ENCODE assay signal across 9 mouse cellular contexts in genomic region chr7:45481374-45481927, GRCm38 (mm10). TPM values are rescaled to one million over a fixed set of nuclear protein-coding genes. Genes with fewer than 3 reads are reported as not detected.
A peak's percentile ranks its signal among the peaks of the same experiment; 100 is the strongest.
DNase-seq lines count a peak whose midpoint lies in the region; ATAC-seq lines count a peak whose summit lies in the region.
"Had no signal": no experiment of that assay in that cellular context is flagged by ENCODE, and none has a peak within 500 bp of the region (broad histone marks: within the 10 kb centered on the region; RNA-seq: fewer than 3 reads in every experiment).

Gene Tulp2, plus strand, starts transcription at chr7:45481877.

- no peak within 1 kb of the TSS for H3K9ac ChIP-seq in forebrain, embryonic 16.5 days (replicated peaks; ENCODE audit: low read depth, low read length)

- DNase-seq in adrenal gland, adult 2 months, result peak; percentile 71
- DNase-seq in adrenal gland, adult 18-20 months (ENCODE audit: low spot score in 2 of 2), result no peak
- peak; percentile 94 for DNase-seq in ZHBTc4 (ENCODE audit: low read depth, low spot score)
- peak; percentile 57 for DNase-seq in limb, embryonic 10.5 days (ENCODE audit: low spot score)
- DNase-seq in midbrain, embryonic 10.5 days (ENCODE audit: low spot score), result peak; percentile 41
- peak; percentile 36 to 60 for DNase-seq in spleen, postnatal 14 days (ENCODE audit: low spot score in 2 of 2)

- H3K4me1 ChIP-seq in forebrain, embryonic 16.5 days (replicated peaks; ENCODE audit: control insufficient read depth, insufficient read depth, low read length), result no peaks in the 10 kb centered on the region
- no peaks in the 10 kb centered on the region for H3K4me1 ChIP-seq in limb, embryonic 10.5 days
- H3K4me1 ChIP-seq in midbrain, embryonic 10.5 days, result no peaks in the 10 kb centered on the region

- 55% methylated on average over 15 of the region's 15 CpGs for WGBS in forebrain, embryonic 16.5 days
- 56% methylated on average over 15 of the region's 15 CpGs for WGBS in limb, embryonic 10.5 days
- WGBS in midbrain, embryonic 10.5 days, result 58% methylated on average over 15 of the region's 15 CpGs

- no peak within 1 kb of the TSS for H3K4me2 ChIP-seq in forebrain, embryonic 16.5 days (ENCODE audit: low read length)

- H3K36me3 ChIP-seq in forebrain, embryonic 16.5 days (ENCODE audit: control insufficient read depth, insufficient read depth), result no peaks in the 10 kb centered on the region
- peaks cover 9% of the 10 kb centered on the region for H3K36me3 ChIP-seq in limb, embryonic 10.5 days
- H3K36me3 ChIP-seq in midbrain, embryonic 10.5 days, result peaks cover 12% of the 10 kb centered on the region

- no peaks in the 10 kb centered on the region for H3K9me3 ChIP-seq in forebrain, embryonic 16.5 days (ENCODE audit: control insufficient read depth, low read length)
- H3K9me3 ChIP-seq in limb, embryonic 10.5 days (replicated peaks), result no peaks in the 10 kb centered on the region
- H3K9me3 ChIP-seq in midbrain, embryonic 10.5 days (replicated peaks), result no peaks in the 10 kb centered on the region

- H3K4me3 ChIP-seq in forebrain, embryonic 16.5 days (replicated peaks; ENCODE audit: low read length), result no peak within 1 kb of the TSS
- no peak within 1 kb of the TSS for H3K4me3 ChIP-seq in limb, embryonic 10.5 days
- H3K4me3 ChIP-seq in midbrain, embryonic 10.5 days, result no peak within 1 kb of the TSS

- H3K27ac ChIP-seq in forebrain, embryonic 16.5 days (ENCODE audit: low read length), result no peak within 1 kb of the TSS
- no peak within 1 kb of the TSS for H3K27ac ChIP-seq in limb, embryonic 10.5 days
- H3K27ac ChIP-seq in midbrain, embryonic 10.5 days (replicated peaks), result no peak within 1 kb of the TSS

- H3K27me3 ChIP-seq in forebrain, embryonic 16.5 days (replicated peaks; ENCODE audit: control insufficient read depth, insufficient read depth, low read length), result no peaks in the 10 kb centered on the region
- H3K27me3 ChIP-seq in limb, embryonic 10.5 days (ENCODE audit: low read depth, poor library complexity, severe bottlenecking), result no peaks in the 10 kb centered on the region
- no peaks in the 10 kb centered on the region for H3K27me3 ChIP-seq in midbrain, embryonic 10.5 days (ENCODE audit: low read depth, poor library complexity, severe bottlenecking)

- ATAC-seq in forebrain, embryonic 16.5 days, result peak; percentile 93
- ATAC-seq in inflammation-experienced regulatory T-cells, adult 6 months, result peak; percentile 54

RNA-seq across cellular contexts. Expression of gene Tulp2, which starts in this region (rescaled TPM):
- under 1 TPM; 0.41 to 0.75 TPM for total RNA-seq in adrenal gland, adult 2 months (2021)
- polyA plus RNA-seq in adrenal gland, adult 2 months (2012; rRNA removed), result 0.44 and 0.64 TPM in 2 replicates
- 1 to 10 TPM in 1 of 2 experiments, under 1 TPM in 1; 0.66 to 2.6 TPM for total RNA-seq in adrenal gland, adult 18-20 months (2021)
- polyA plus RNA-seq in forebrain, embryonic 16.5 days (2015; fragmentation: Nextera tagmentation; extraction: Ambion mirVana), result 0.12 TPM in 1 of 2 replicates, not detected in the other
- 1 to 10 TPM in 1 of 3 experiments, under 1 TPM in 2; 0.23 to 1.8 (median 0.29) TPM for polyA plus RNA-seq in inflammation-experienced regulatory T-cells, adult 6 months (2017; shearing (Covaris generic))
- 1.8 and 2.2 TPM in 2 replicates for polyA plus RNA-seq in limb, embryonic 10.5 days (2016; fragmentation: Nextera tagmentation; extraction: Ambion mirVana)
- polyA plus RNA-seq in midbrain, embryonic 10.5 days (2016; fragmentation: Nextera tagmentation; extraction: Ambion mirVana), result 0.15 and 0.21 TPM in 2 replicates
- polyA plus RNA-seq: C2C12 had no signal

Comparison
In these comparisons a context has a peak if more than half of its experiments do, and no peak if none do; other contexts are left out.
1. Peak in DNase-seq in adrenal gland, adult 2 months; RNA of the gene not detected or under 1 TPM.
2. Peak in ATAC-seq in forebrain, embryonic 16.5 days; RNA of the gene not detected or under 1 TPM.
3. Peak in DNase-seq in midbrain, embryonic 10.5 days; RNA of the gene not detected or under 1 TPM.
4. DNase-seq: peak in ZHBTc4 (single experiment), limb, embryonic 10.5 days (single experiment) and spleen, postnatal 14 days (2 of 2); none in adrenal gland, adult 18-20 months (0 of 2).